ENCODE assay signal across 13 mouse cellular contexts in genomic region chr12:69968154-69968553, GRCm38 (mm10). TPM values are rescaled to one million over a fixed set of nuclear protein-coding genes. Genes with fewer than 3 reads are reported as not detected.
DNase-seq lines count a peak whose midpoint lies in the region; ATAC-seq lines count a peak whose summit lies in the region.
"Had no signal": no experiment of that assay in that cellular context is flagged by ENCODE, and none has a peak within 500 bp of the region (broad histone marks: within the 10 kb centered on the region; RNA-seq: fewer than 3 reads in every experiment).

No protein-coding gene starts in this region.

- ATAC-seq in frontal cortex, adult (ENCODE audit: low TSS enrichment): 0 out of 2 replicates have a peak, but pooled peaks have one; percentile 32
- ATAC-seq in liver, embryonic 13.5 days (ENCODE audit: low read depth): peak; percentile 39; the same call in 1 of the 2 replicates
- peak; percentile 79 for ATAC-seq in embryonic facial prominence, embryonic 14.5 days (ENCODE audit: low read depth)
- ATAC-seq: activated CD4-positive, CD25-positive, alpha-beta regulatory T cell, adult 4 months; inflammation-experienced regulatory T-cells, adult 6 months had no signal

- 65% methylated on average over 5 of the region's 5 CpGs for WGBS in liver, embryonic 13.5 days (ENCODE audit: insufficient replicate concordance)
- WGBS in embryonic facial prominence, embryonic 14.5 days: 58% methylated on average over 5 of the region's 5 CpGs

- H3K4me1 ChIP-seq in liver, embryonic 13.5 days (replicated peaks): peaks cover 27% of the 10 kb centered on the region
- H3K4me1 ChIP-seq in embryonic facial prominence, embryonic 14.5 days (ENCODE audit: control insufficient read depth, insufficient read depth, low read length): no peaks in the 10 kb centered on the region
- H3K4me1 ChIP-seq: limb, embryonic 15.5 days had no signal

- no peaks in the 10 kb centered on the region for H3K27me3 ChIP-seq in liver, embryonic 13.5 days
- H3K27me3 ChIP-seq in embryonic facial prominence, embryonic 14.5 days (replicated peaks; ENCODE audit: control insufficient read depth, insufficient read depth, low read length): no peaks in the 10 kb centered on the region
- H3K27me3 ChIP-seq: limb, embryonic 15.5 days had no signal

- no peak overlapping the region for H3K4me3 ChIP-seq in liver, embryonic 13.5 days (replicated peaks)
- H3K4me3 ChIP-seq in embryonic facial prominence, embryonic 14.5 days (ENCODE audit: low read depth, low read length): no peak overlapping the region
- H3K4me3 ChIP-seq: limb, embryonic 15.5 days had no signal

- H3K36me3 ChIP-seq in liver, embryonic 13.5 days: peaks cover 84% of the 10 kb centered on the region
- peaks cover 80% of the 10 kb centered on the region for H3K36me3 ChIP-seq in embryonic facial prominence, embryonic 14.5 days (ENCODE audit: control insufficient read depth, insufficient read depth, low read length)

- no peaks in the 10 kb centered on the region for H3K9me3 ChIP-seq in liver, embryonic 13.5 days (replicated peaks)
- H3K9me3 ChIP-seq in embryonic facial prominence, embryonic 14.5 days (ENCODE audit: control insufficient read depth, low read length): no peaks in the 10 kb centered on the region
- H3K9me3 ChIP-seq: limb, embryonic 15.5 days had no signal

- H3K9ac ChIP-seq in liver, embryonic 13.5 days: no peak overlapping the region
- H3K9ac ChIP-seq in embryonic facial prominence, embryonic 14.5 days (ENCODE audit: low read depth, low read length): no peak overlapping the region
- H3K9ac ChIP-seq: limb, embryonic 15.5 days had no signal

- H3K4me2 ChIP-seq in liver, embryonic 13.5 days: no peak overlapping the region
- H3K4me2 ChIP-seq in embryonic facial prominence, embryonic 14.5 days (ENCODE audit: low read depth, low read length): no peak overlapping the region
- H3K4me2 ChIP-seq: limb, embryonic 15.5 days had no signal

- no peak for DNase-seq in frontal cortex, postnatal 14 days (ENCODE audit: low spot score in 2 of 2)
- DNase-seq in liver, embryonic 13.5 days: no peak
- DNase-seq in liver: no peak
- peak; percentile 62 for DNase-seq in embryonic facial prominence, embryonic 14.5 days (ENCODE audit: low spot score)
- DNase-seq in heart, postnatal 25 days (ENCODE audit: low spot score): peak; percentile 7
- DNase-seq in ovary, postnatal 36 days (ENCODE audit: low spot score): no peak
- no peak for DNase-seq in B cell, adult 2 months
- DNase-seq: layer of hippocampus, postnatal 36 days; thymus, postnatal 14 days had no signal

- H3K27ac ChIP-seq in liver, embryonic 13.5 days: no peak overlapping the region
- no peak overlapping the region for H3K27ac ChIP-seq in embryonic facial prominence, embryonic 14.5 days (replicated peaks; ENCODE audit: low read depth, low read length)
- H3K27ac ChIP-seq: limb, embryonic 15.5 days had no signal

- intact Hi-C loops in heart, postnatal 25 days (cut with DNase I): no loop called here

RNA-seq across cellular contexts. Expression of gene Sav1, which starts 18.6 kb away (rescaled TPM):
- 4.1 and 4.5 TPM in 2 replicates for polyA plus RNA-seq in liver, embryonic 13.5 days (2015; fragmentation: Nextera tagmentation; extraction: Ambion mirVana)
- 10.4 and 12.0 TPM in 2 replicates for polyA plus RNA-seq in embryonic facial prominence, embryonic 14.5 days (2014; fragmentation: Nextera tagmentation; extraction: Ambion mirVana)
- 10 to 100 TPM; 24.0 to 25.0 TPM for total RNA-seq in heart, postnatal 25 days (2021)

Comparison
In these comparisons a context has a peak if more than half of its experiments do, and no peak if none do; other contexts are left out.
1. DNase-seq: peak in embryonic facial prominence, embryonic 14.5 days (single experiment) and heart, postnatal 25 days (single experiment); none in frontal cortex, postnatal 14 days (0 of 2), liver, embryonic 13.5 days (single experiment), liver (single experiment), ovary, postnatal 36 days (single experiment) and B cell, adult 2 months (0 of 2).
2. Peak in every context shown above with its lines, with median percentiles within 50 percentile points of each other: ATAC-seq.